Mouse (Mus musculus) MEL (cell line): ENCODE data around the gene Itga10. TPM values are rescaled to one million over a fixed set of nuclear protein-coding genes. Genes with fewer than 3 reads are reported as not detected.

Experiments used
- DNase-seq: peaks from one replicate; pipeline ENCODE4 v3.0.0; 2011; ENCODE audit warnings: low read depth, low spot score
- H3K27ac ChIP-seq: 2 replicates; pipeline ENCODE4 v1.5.1; 2012; ENCODE audit warnings: low read depth, mild to moderate bottlenecking, control low read depth, low read length, moderate library complexity; ENCODE audit not compliant: control insufficient read depth
- H3K27me3 ChIP-seq, 2 experiments: fragments of 150-350 bp in 1 of 2; sonication (generic) in 1 of 2; 2 replicates each; pipeline ENCODE4 v1.6.1; 2012; ENCODE audit warnings: low read length in 2 of 2, mild to moderate bottlenecking in 2 of 2, improper control_type of control experiment in 1 of 2, moderate library complexity in 1 of 2; ENCODE audit not compliant: insufficient read depth in 2 of 2, control insufficient read depth in 1 of 2
- H3K36me3 ChIP-seq, 2 experiments: 2 replicates each; pipeline ENCODE4 v1.6.1; 2012 to 2014; ENCODE audit warnings: low read length in 2 of 2, improper control_type of control experiment in 1 of 2, inconsistent platforms in 1 of 2, mild to moderate bottlenecking in 1 of 2; ENCODE audit not compliant: insufficient read depth in 2 of 2, control insufficient read depth in 1 of 2
- H3K4me1 ChIP-seq, 2 experiments: fragments of 150-350 bp in 1 of 2; sonication (generic) in 1 of 2; 2 replicates each; pipeline ENCODE4 v1.6.1; 2012; ENCODE audit warnings: low read length in 2 of 2, improper control_type of control experiment in 1 of 2, mild to moderate bottlenecking in 1 of 2; ENCODE audit not compliant: insufficient read depth in 2 of 2, control insufficient read depth in 1 of 2
- H3K4me3 ChIP-seq, 2 experiments: fragments of 150-350 bp in 1 of 2; sonication (generic) in 1 of 2; 2 replicates each; pipeline ENCODE4 v1.5.1; 2012; ENCODE audit warnings: low read depth in 2 of 2, low read length in 2 of 2, mild to moderate bottlenecking in 2 of 2, moderate library complexity in 2 of 2, control low read depth in 1 of 2, improper control_type of control experiment in 1 of 2; ENCODE audit not compliant: control insufficient read depth in 1 of 2, insufficient read depth in 1 of 2
- H3K79me2 ChIP-seq: 2 replicates; pipeline ENCODE4 v1.6.1; 2012; ENCODE audit warnings: mild to moderate bottlenecking, low read length, moderate library complexity; ENCODE audit not compliant: control insufficient read depth, poor library complexity, insufficient read depth
- H3K9ac ChIP-seq: 2 replicates; pipeline ENCODE4 v1.6.1; 2012; ENCODE audit warnings: low read depth, mild to moderate bottlenecking, control low read depth, low read length, moderate library complexity; ENCODE audit not compliant: control insufficient read depth, poor library complexity, severe bottlenecking
- H3K9me3 ChIP-seq: fragments of 150-350 bp; sonication (generic); replicated peaks from 2 replicates; pipeline ENCODE4 v1.6.1; 2012; ENCODE audit warnings: mild to moderate bottlenecking, low read length, improper control_type of control experiment, moderate library complexity; ENCODE audit not compliant: insufficient read depth
- CHD1 ChIP-seq: IDR thresholded peaks from 2 replicates; pipeline ENCODE4 v1.6.1; 2012; ENCODE audit warnings: low read depth, mild to moderate bottlenecking, inconsistent platforms, low read length, improper control_type of control experiment
- CHD2 ChIP-seq: IDR thresholded peaks from 2 replicates; pipeline ENCODE4 v1.6.1; 2011; ENCODE audit warnings: low read length, improper control_type of control experiment
- CTCF ChIP-seq, 3 experiments: IDR thresholded peaks in 2 of 3; conservative IDR thresholded peaks in 1 of 3; 2 replicates each; pipeline ENCODE4 v1.5.1; 2011 to 2012; ENCODE audit warnings: low read length in 3 of 3, low read depth in 2 of 3, mild to moderate bottlenecking in 2 of 3, improper control_type of control experiment in 1 of 3, inconsistent platforms in 1 of 3, mixed read lengths in 1 of 3, moderate library complexity in 1 of 3; ENCODE audit not compliant: control insufficient read depth in 1 of 3, insufficient read depth in 1 of 3, poor library complexity in 1 of 3, severe bottlenecking in 1 of 3
- ELF1 ChIP-seq: IDR thresholded peaks from 2 replicates; pipeline ENCODE4 v1.6.1; 2014; ENCODE audit warnings: low read depth, mild to moderate bottlenecking, inconsistent platforms, low read length, improper control_type of control experiment, moderate library complexity
- EP300 ChIP-seq, 2 experiments: IDR thresholded peaks; 2 replicates each; pipeline ENCODE4 v1.6.1; 2011; ENCODE audit warnings: improper control_type of control experiment in 2 of 2, low read length in 2 of 2, low read depth in 1 of 2, mild to moderate bottlenecking in 1 of 2
- GABPA ChIP-seq: IDR thresholded peaks from 2 replicates; pipeline ENCODE4 v1.6.1; 2012; ENCODE audit warnings: low read depth, mild to moderate bottlenecking, inconsistent platforms, low read length, improper control_type of control experiment, moderate library complexity
- HCFC1 ChIP-seq: IDR thresholded peaks from 2 replicates; pipeline ENCODE4 v1.6.1; 2012; ENCODE audit warnings: low read depth, mild to moderate bottlenecking, inconsistent platforms, low read length, improper control_type of control experiment, moderate library complexity
- JUND ChIP-seq: IDR thresholded peaks from 2 replicates; pipeline ENCODE4 v1.6.1; 2011; ENCODE audit warnings: low read depth, mild to moderate bottlenecking, improper control_type of control experiment, low read length
- KAT2A ChIP-seq: conservative IDR thresholded peaks from 2 replicates; pipeline ENCODE4 v1.6.1; 2012; ENCODE audit warnings: low read depth, low read length, improper control_type of control experiment, inconsistent platforms
- MAFK ChIP-seq: IDR thresholded peaks from 2 replicates; pipeline ENCODE4 v1.6.1; 2011; ENCODE audit warnings: low read depth, mild to moderate bottlenecking, low read length, improper control_type of control experiment, borderline replicate concordance
- MAX ChIP-seq: IDR thresholded peaks from 2 replicates; pipeline ENCODE4 v1.6.1; 2011; ENCODE audit warnings: low read length, improper control_type of control experiment
- MAZ ChIP-seq: IDR thresholded peaks from 2 replicates; pipeline ENCODE4 v1.6.1; 2012; ENCODE audit warnings: low read depth, mild to moderate bottlenecking, inconsistent platforms, low read length, improper control_type of control experiment
- MXI1 ChIP-seq: IDR thresholded peaks from 2 replicates; pipeline ENCODE4 v1.6.1; 2011; ENCODE audit warnings: mild to moderate bottlenecking, low read depth, low read length, improper control_type of control experiment
- MYC ChIP-seq: IDR thresholded peaks from 2 replicates; pipeline ENCODE4 v1.6.1; 2011; ENCODE audit warnings: low read depth, mild to moderate bottlenecking, low read length, improper control_type of control experiment, moderate library complexity
- NRF1 ChIP-seq: IDR thresholded peaks from 2 replicates; pipeline ENCODE4 v1.6.1; 2014; ENCODE audit warnings: low read depth, mild to moderate bottlenecking, inconsistent platforms, low read length, improper control_type of control experiment, moderate library complexity; ENCODE audit not compliant: poor library complexity, insufficient read depth, severe bottlenecking
- POLR2AphosphoS2 ChIP-seq: IDR thresholded peaks from 2 replicates; pipeline ENCODE4 v1.6.1; 2011; ENCODE audit warnings: low read length, improper control_type of control experiment
- RCOR1 ChIP-seq: IDR thresholded peaks from 2 replicates; pipeline ENCODE4 v1.6.1; 2012; ENCODE audit warnings: low read depth, mild to moderate bottlenecking, inconsistent platforms, low read length, improper control_type of control experiment
- TBP ChIP-seq: IDR thresholded peaks from 2 replicates; pipeline ENCODE4 v1.8.0; 2011; ENCODE audit warnings: low read depth, low read length, improper control_type of control experiment
- TCF12 ChIP-seq: IDR thresholded peaks from 2 replicates; pipeline ENCODE4 v1.6.1; 2014; ENCODE audit warnings: low read depth, mild to moderate bottlenecking, inconsistent platforms, low read length, improper control_type of control experiment, moderate library complexity
- UBTF ChIP-seq: IDR thresholded peaks from 2 replicates; pipeline ENCODE4 v1.6.1; 2012; ENCODE audit warnings: low read depth, mild to moderate bottlenecking, inconsistent platforms, low read length, improper control_type of control experiment, moderate library complexity, borderline replicate concordance; ENCODE audit not compliant: insufficient read depth
- USF1 ChIP-seq: IDR thresholded peaks from 2 replicates; pipeline ENCODE4 v1.6.1; 2014; ENCODE audit warnings: low read depth, mild to moderate bottlenecking, inconsistent platforms, low read length, improper control_type of control experiment, moderate library complexity
- USF2 ChIP-seq, 2 experiments: IDR thresholded peaks; 2 replicates each; pipeline ENCODE4 v1.6.1; 2011 to 2012; ENCODE audit warnings: improper control_type of control experiment in 2 of 2, low read length in 2 of 2, borderline replicate concordance in 1 of 2, inconsistent platforms in 1 of 2, low read depth in 1 of 2, mild to moderate bottlenecking in 1 of 2; ENCODE audit not compliant: insufficient read depth in 1 of 2
- ZKSCAN1 ChIP-seq: IDR thresholded peaks from 2 replicates; pipeline ENCODE4 v1.6.1; 2012; ENCODE audit warnings: low read depth, mild to moderate bottlenecking, inconsistent platforms, low read length, improper control_type of control experiment, moderate library complexity
- ZMIZ1 ChIP-seq: IDR thresholded peaks from 2 replicates; pipeline ENCODE4 v1.6.1; 2012; ENCODE audit warnings: low read depth, mild to moderate bottlenecking, inconsistent platforms, low read length, improper control_type of control experiment, moderate library complexity
- polyA plus RNA-seq, 2 experiments: library from polyadenylated mRNA; stranded (reverse) in 1 of 2; unstranded in 1 of 2; fragments of >175 nt in 1 of 2; fragments of >200 nt in 1 of 2; gene quantifications; 2 replicates each; pipeline versions ENCODE4 v1.2.1 to v1.2.4; 2012; ENCODE audit warnings: low replicate concordance in 2 of 2, low read depth in 1 of 2; ENCODE audit not compliant: insufficient read length in 2 of 2, insufficient read depth in 1 of 2, missing spikeins in 1 of 2
- total RNA-seq: library from RNA; depleted of rRNA; stranded (reverse); fragments of 300-350 nt; gene quantifications from 2 replicates; pipeline ENCODE4 v1.2.3, GENCODE M21; 2012

The Itga10 gene
- total and polyA plus RNA-seq, 3 experiments: 1.0 to 2.9 TPM; not detected in 1

DNA sequence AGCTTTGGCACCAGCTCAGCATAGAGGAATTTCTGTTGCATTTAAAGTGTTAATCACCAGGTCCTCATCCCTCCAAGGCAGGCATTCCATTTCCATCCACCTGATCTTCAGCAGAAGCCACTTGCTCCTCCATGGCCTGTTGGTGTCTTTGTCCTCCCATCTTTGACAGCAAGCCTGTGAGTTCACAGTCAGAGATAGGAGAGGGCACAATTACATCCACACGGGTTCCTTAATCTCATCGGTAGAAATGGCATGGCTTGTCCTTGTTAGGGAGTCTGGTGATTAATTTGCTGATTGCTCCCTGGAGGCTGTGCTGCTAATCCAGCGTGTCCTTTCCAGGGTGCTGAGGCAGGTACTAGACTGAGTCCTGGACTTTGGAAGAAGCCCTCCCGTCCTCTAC lies 28.1 kb downstream of the Itga10 start:
- H3K27ac ChIP-seq: no peak overlapping the region
- H3K9me3 ChIP-seq: no peaks in the 10 kb centered on the region
- TF ChIP-seq CHD1 (no peak), USF2 (IDR thresholded peaks at IDR 0.05; ENCODE audit: borderline replicate concordance in 1 of 2, insufficient read depth in 1 of 2, low read depth in 1 of 2, low read length in 2 of 2) (no peak), MAZ (no peak), EP300 (IDR thresholded peaks at IDR 0.05; ENCODE audit: low read depth in 1 of 2, low read length in 2 of 2) (no peak), POLR2AphosphoS2 (no peak)
- no peak overlapping the region for H3K4me3 ChIP-seq
- peaks cover 7 to 26% of the 10 kb centered on the region in 2 experiments for H3K4me1 ChIP-seq
- peaks cover 0 to 27% of the 10 kb centered on the region in 2 experiments; a peak in 2 of 4 replicates for H3K36me3 ChIP-seq
- DNase-seq: no peak
- H3K27me3 ChIP-seq: no peaks in the 10 kb centered on the region
- no peaks in the 10 kb centered on the region; the same call in 1 of the 2 replicates for H3K79me2 ChIP-seq
- no peak overlapping the region for H3K9ac ChIP-seq

DNA sequence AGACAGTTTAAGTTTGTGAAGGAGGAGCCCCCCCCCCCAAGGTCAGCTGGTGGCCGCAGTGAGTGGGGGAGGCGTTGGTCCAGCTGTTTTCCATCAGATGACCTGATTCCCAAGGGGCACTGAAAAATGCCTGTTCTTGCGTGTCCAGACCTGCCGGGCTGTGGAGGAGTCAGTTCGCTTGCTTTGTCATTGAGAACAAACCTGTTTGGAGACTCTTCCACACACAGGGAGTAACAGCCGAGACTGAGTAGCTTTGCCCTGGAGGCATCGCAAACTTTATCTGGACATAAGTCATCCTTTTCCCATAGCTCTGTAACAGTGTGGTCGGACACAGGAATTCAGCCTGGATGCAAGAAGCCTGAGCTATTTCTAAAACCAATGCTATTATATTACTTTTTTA lies 29.1 kb downstream of the Itga10 start:
- peaks cover 15 to 35% of the 10 kb centered on the region in 2 experiments for H3K4me1 ChIP-seq
- H3K4me3 ChIP-seq: no peak overlapping the region

DNA sequence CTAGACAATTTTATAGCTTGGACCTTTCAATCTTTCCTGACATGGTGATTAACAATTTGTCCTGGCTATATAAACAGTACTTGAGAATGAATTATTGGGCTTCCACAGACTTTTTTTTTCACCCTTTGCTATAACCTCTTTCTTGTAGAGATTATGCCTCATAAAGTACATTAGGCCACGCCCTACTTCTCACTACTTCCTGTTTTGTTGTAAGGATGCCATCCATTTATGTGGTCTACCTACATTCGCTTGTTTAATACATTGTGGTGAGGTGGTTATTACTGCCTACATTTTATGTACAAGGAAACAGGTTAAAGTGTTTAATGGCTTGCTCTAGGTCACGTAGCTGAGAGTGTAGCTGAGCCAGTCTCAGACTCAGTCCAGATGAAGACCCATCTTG lies 29.8 kb downstream of the Itga10 start:
- H3K4me1 ChIP-seq: peaks cover 17 to 38% of the 10 kb centered on the region in 2 experiments
- no peak overlapping the region for H3K9ac ChIP-seq
- TF ChIP-seq ELF1: peak; percentile 76
- no peak for TF ChIP-seq MAZ
- no peak for TF ChIP-seq ZKSCAN1
- TF ChIP-seq RCOR1: no peak
- TF ChIP-seq MAX: no peak
- TF ChIP-seq POLR2AphosphoS2: no peak
- no peak for TF ChIP-seq CHD1
- no peak for TF ChIP-seq MAFK
- TF ChIP-seq TCF12: no peak
- TF ChIP-seq UBTF: no peak
- no peak for TF ChIP-seq USF1
- TF ChIP-seq GABPA: no peak
- TF ChIP-seq MYC: 0 out of 2 replicates have a peak, but pooled peaks have one; percentile 43
- no peak for TF ChIP-seq ZMIZ1
- TF ChIP-seq TBP: 0 out of 2 replicates have a peak, but pooled peaks have one; percentile 53
- TF ChIP-seq HCFC1: peak; percentile 41; the same call in 1 of the 2 replicates
- peak in 1 of 2 experiments; percentile 69; a peak in 2 of 4 replicates for TF ChIP-seq EP300 (IDR thresholded peaks at IDR 0.05; ENCODE audit: low read depth in 1 of 2, low read length in 2 of 2)
- TF ChIP-seq CTCF (IDR thresholded peaks at IDR 0.05 in 2 of 3, conservative IDR thresholded peaks at IDR 0.05 in 1 of 3; ENCODE audit: control insufficient read depth in 1 of 3, insufficient read depth in 1 of 3, low read depth in 2 of 3, low read length in 3 of 3, poor library complexity in 1 of 3, severe bottlenecking in 1 of 3): no peak

More for the DNA sequence above, 29.1 kb downstream of the Itga10 start:
- TF ChIP-seq TCF12 (no peak), JUND (no peak), MXI1 (no peak), MAZ (no peak), MAX (no peak), CHD2 (no peak), CTCF (IDR thresholded peaks at IDR 0.05 in 2 of 3, conservative IDR thresholded peaks at IDR 0.05 in 1 of 3; ENCODE audit: control insufficient read depth in 1 of 3, insufficient read depth in 1 of 3, low read depth in 2 of 3, low read length in 3 of 3, poor library complexity in 1 of 3, severe bottlenecking in 1 of 3) (no peak), MYC (no peak), KAT2A (no peak), GABPA (no peak), NRF1 (no peak), USF1 (no peak), TBP (no peak), MAFK (no peak)
- TF ChIP-seq, all 39 proteins: peak for 0
- Histone ChIP-seq H3K9ac (no peak overlapping the region), H3K9me3 (no peaks in the 10 kb centered on the region), H3K79me2 (no peaks in the 10 kb centered on the region; the same call in 1 of the 2 replicates), H3K27me3 (no peaks in the 10 kb centered on the region), H3K36me3 (peaks cover 0 to 33% of the 10 kb centered on the region in 2 experiments; a peak in 2 of 4 replicates), H3K27ac (no peak overlapping the region)
- DNase-seq: no peak

More for the DNA sequence above, 29.8 kb downstream of the Itga10 start:
- Histone ChIP-seq H3K4me3 (no peak overlapping the region), H3K27ac (no peak overlapping the region), H3K9me3 (no peaks in the 10 kb centered on the region), H3K27me3 (no peaks in the 10 kb centered on the region), H3K36me3 (peaks cover 0 to 36% of the 10 kb centered on the region in 2 experiments; a peak in 2 of 4 replicates), H3K79me2 (no peaks in the 10 kb centered on the region; the same call in 1 of the 2 replicates)
- DNase-seq: peak; percentile 94
